In genomic region chr15:91028962-91029361, GRCm38 (mm10) we compare ENCODE assay signal across 14 mouse cellular contexts. TPM values are rescaled to one million over a fixed set of nuclear protein-coding genes. Genes with fewer than 3 reads are reported as not detected.
DNase-seq lines count a peak whose midpoint lies in the region; ATAC-seq and TF ChIP-seq lines count a peak whose summit lies in the region.
"Had no signal": no experiment of that assay in that cellular context is flagged by ENCODE, and none has a peak within 500 bp of the region (broad histone marks: within the 10 kb centered on the region; RNA-seq: fewer than 3 reads in every experiment).

No protein-coding gene starts in this region.

- H3K27me3 ChIP-seq in forebrain, embryonic 12.5 days = no peaks in the 10 kb centered on the region
- no peaks in the 10 kb centered on the region for H3K27me3 ChIP-seq in forebrain, embryonic 11.5 days (ENCODE audit: control insufficient read depth, insufficient read depth, low read length)
- no peaks in the 10 kb centered on the region for H3K27me3 ChIP-seq in lung, embryonic 14.5 days (ENCODE audit: insufficient read depth, low read length)
- H3K27me3 ChIP-seq in forebrain, postnatal 0 days (ENCODE audit: insufficient read depth, low read length) = no peaks in the 10 kb centered on the region
- no peaks in the 10 kb centered on the region for H3K27me3 ChIP-seq in neural tube, embryonic 14.5 days (ENCODE audit: control insufficient read depth, insufficient read depth, low read length)
- H3K27me3 ChIP-seq in kidney, embryonic 14.5 days (ENCODE audit: control insufficient read depth, insufficient read depth, low read length) = no peaks in the 10 kb centered on the region
- H3K27me3 ChIP-seq: megakaryocyte, embryonic 14.5 days had no signal

- no peak for TF ChIP-seq POLR2A in lung, adult 2 months (IDR thresholded peaks at IDR 0.05; ENCODE audit: borderline replicate concordance, extremely low read depth, low read depth, low read length)

- WGBS in forebrain, embryonic 12.5 days = 90% methylated on average over 10 of the region's 10 CpGs
- 92% methylated on average over 10 of the region's 10 CpGs for WGBS in forebrain, embryonic 11.5 days
- 55% methylated on average over 10 of the region's 10 CpGs for WGBS in lung, embryonic 14.5 days
- WGBS in lung, adult 2 months = 55% methylated on average over 10 of the region's 10 CpGs
- 72% methylated on average over 10 of the region's 10 CpGs for WGBS in forebrain, postnatal 0 days
- WGBS in neural tube, embryonic 14.5 days = 80% methylated on average over 10 of the region's 10 CpGs
- 84% methylated on average over 10 of the region's 10 CpGs for WGBS in kidney, embryonic 14.5 days

- no peak for TF ChIP-seq CTCF in lung, embryonic 14.5 days (IDR thresholded peaks at IDR 0.05; ENCODE audit: low read depth)
- TF ChIP-seq CTCF in lung, adult 2 months (IDR thresholded peaks at IDR 0.05; ENCODE audit: insufficient read depth, low read length) = no peak
- no peak for TF ChIP-seq CTCF in forebrain, postnatal 0 days (IDR thresholded peaks at IDR 0.05; ENCODE audit: low read depth)

- no peak for ATAC-seq in forebrain, embryonic 12.5 days (ENCODE audit: low FRiP score)
- ATAC-seq in forebrain, embryonic 11.5 days (replicated peaks; ENCODE audit: low FRiP score) = no peak
- no peak for ATAC-seq in lung, embryonic 14.5 days (ENCODE audit: insufficient read depth)
- ATAC-seq in forebrain, postnatal 0 days = no peak
- ATAC-seq in neural tube, embryonic 14.5 days (ENCODE audit: low read depth) = no peak
- no peak for ATAC-seq in kidney, embryonic 14.5 days (ENCODE audit: low FRiP score, low TSS enrichment)

- DNase-seq in forebrain, embryonic 11.5 days (ENCODE audit: low spot score) = no peak
- peak; percentile 15 for DNase-seq in lung, embryonic 14.5 days
- DNase-seq in lung, adult 2 months = no peak
- no peak for DNase-seq in forebrain, postnatal 0 days
- no peak for DNase-seq in spleen, adult 18-20 months
- DNase-seq: cerebellum, adult 9-11 months; gastrocnemius, postnatal 25 days; kidney, adult 2 months had no signal

- 0 out of 2 replicates have a peak, but pooled peaks cover 7% of the 10 kb centered on the region for H3K9me3 ChIP-seq in forebrain, embryonic 12.5 days
- H3K9me3 ChIP-seq in forebrain, embryonic 11.5 days (ENCODE audit: control insufficient read depth, low read length) = no peaks in the 10 kb centered on the region; the same call in 1 of the 2 replicates
- no peaks in the 10 kb centered on the region for H3K9me3 ChIP-seq in lung, embryonic 14.5 days (ENCODE audit: low read depth, low read length)
- no peaks in the 10 kb centered on the region for H3K9me3 ChIP-seq in forebrain, postnatal 0 days (ENCODE audit: low read length)
- H3K9me3 ChIP-seq in neural tube, embryonic 14.5 days (ENCODE audit: control insufficient read depth, low read length) = no peaks in the 10 kb centered on the region
- H3K9me3 ChIP-seq in kidney, embryonic 14.5 days (ENCODE audit: control insufficient read depth, low read length) = 0 out of 2 replicates have a peak, but pooled peaks cover 2% of the 10 kb centered on the region

- H3K4me2 ChIP-seq in forebrain, embryonic 12.5 days = no peak overlapping the region
- H3K4me2 ChIP-seq in forebrain, embryonic 11.5 days (ENCODE audit: low read depth, low read length, severe bottlenecking) = no peak overlapping the region
- H3K4me2 ChIP-seq in lung, embryonic 14.5 days = peak overlapping the region; percentile 20; the same call in 1 of the 2 replicates
- H3K4me2 ChIP-seq in forebrain, postnatal 0 days (ENCODE audit: low read depth) = no peak overlapping the region
- no peak overlapping the region for H3K4me2 ChIP-seq in neural tube, embryonic 14.5 days (ENCODE audit: low read depth, low read length)
- no peak overlapping the region for H3K4me2 ChIP-seq in kidney, embryonic 14.5 days (replicated peaks; ENCODE audit: low read depth, low read length)

- peaks cover 18% of the 10 kb centered on the region for H3K36me3 ChIP-seq in forebrain, embryonic 12.5 days (replicated peaks)
- no peaks in the 10 kb centered on the region; the same call in 1 of the 2 replicates for H3K36me3 ChIP-seq in forebrain, embryonic 11.5 days (ENCODE audit: control insufficient read depth, insufficient read depth, low read length)
- no peaks in the 10 kb centered on the region for H3K36me3 ChIP-seq in lung, embryonic 14.5 days (ENCODE audit: insufficient read depth)
- no peaks in the 10 kb centered on the region for H3K36me3 ChIP-seq in forebrain, postnatal 0 days (ENCODE audit: insufficient read depth)
- no peaks in the 10 kb centered on the region for H3K36me3 ChIP-seq in neural tube, embryonic 14.5 days (ENCODE audit: control insufficient read depth, insufficient read depth, low read length)
- no peaks in the 10 kb centered on the region for H3K36me3 ChIP-seq in kidney, embryonic 14.5 days (ENCODE audit: control insufficient read depth, insufficient read depth, low read length)

- H3K4me1 ChIP-seq in forebrain, embryonic 12.5 days = peaks cover 9% of the 10 kb centered on the region
- H3K4me1 ChIP-seq in forebrain, embryonic 11.5 days (replicated peaks; ENCODE audit: control insufficient read depth, insufficient read depth, low read length) = no peaks in the 10 kb centered on the region
- no peaks in the 10 kb centered on the region for H3K4me1 ChIP-seq in lung, embryonic 14.5 days (ENCODE audit: insufficient read depth)
- H3K4me1 ChIP-seq in lung, adult 2 months (ENCODE audit: control insufficient read depth, insufficient read depth, low read length) = no peaks in the 10 kb centered on the region
- no peaks in the 10 kb centered on the region for H3K4me1 ChIP-seq in forebrain, postnatal 0 days (ENCODE audit: insufficient read depth)
- H3K4me1 ChIP-seq in neural tube, embryonic 14.5 days (ENCODE audit: control insufficient read depth, insufficient read depth, low read length) = no peaks in the 10 kb centered on the region
- no peaks in the 10 kb centered on the region for H3K4me1 ChIP-seq in kidney, embryonic 14.5 days (ENCODE audit: control insufficient read depth, insufficient read depth, low read length)
- H3K4me1 ChIP-seq: megakaryocyte, embryonic 14.5 days had no signal

- 0 out of 2 replicates have a peak overlapping the region, but pooled peaks have one; percentile 20 for H3K27ac ChIP-seq in forebrain, embryonic 12.5 days
- no peak overlapping the region for H3K27ac ChIP-seq in forebrain, embryonic 11.5 days (ENCODE audit: low read depth, low read length)
- H3K27ac ChIP-seq in lung, embryonic 14.5 days (ENCODE audit: low read depth) = no peak overlapping the region
- peak overlapping the region; percentile 64 for H3K27ac ChIP-seq in forebrain, postnatal 0 days (ENCODE audit: low read depth, low read length)
- peak overlapping the region; percentile 44 for H3K27ac ChIP-seq in neural tube, embryonic 14.5 days (ENCODE audit: low read depth, low read length)
- H3K27ac ChIP-seq in kidney, embryonic 14.5 days (ENCODE audit: low read depth, low read length) = no peak overlapping the region
- H3K27ac ChIP-seq: liver, embryonic 14.5 days had no signal

- no peak overlapping the region for H3K4me3 ChIP-seq in forebrain, embryonic 12.5 days (replicated peaks)
- no peak overlapping the region for H3K4me3 ChIP-seq in forebrain, embryonic 11.5 days (ENCODE audit: low read depth, low read length)
- H3K4me3 ChIP-seq in lung, embryonic 14.5 days (ENCODE audit: low read depth, low read length) = no peak overlapping the region
- no peak overlapping the region for H3K4me3 ChIP-seq in lung, adult 2 months (replicated peaks; ENCODE audit: extremely low read depth, low read depth, low read length)
- H3K4me3 ChIP-seq in forebrain, postnatal 0 days (ENCODE audit: low read depth, low read length) = no peak overlapping the region
- H3K4me3 ChIP-seq in neural tube, embryonic 14.5 days (ENCODE audit: low read depth, low read length) = no peak overlapping the region
- no peak overlapping the region for H3K4me3 ChIP-seq in kidney, embryonic 14.5 days (ENCODE audit: low read length)
- H3K4me3 ChIP-seq: megakaryocyte, embryonic 14.5 days had no signal

- H3K9ac ChIP-seq in forebrain, embryonic 12.5 days = no peak overlapping the region
- no peak overlapping the region for H3K9ac ChIP-seq in forebrain, embryonic 11.5 days (ENCODE audit: low read length)
- no peak overlapping the region for H3K9ac ChIP-seq in lung, embryonic 14.5 days
- no peak overlapping the region for H3K9ac ChIP-seq in forebrain, postnatal 0 days
- H3K9ac ChIP-seq in neural tube, embryonic 14.5 days (replicated peaks; ENCODE audit: low read depth, low read length) = no peak overlapping the region
- no peak overlapping the region for H3K9ac ChIP-seq in kidney, embryonic 14.5 days (ENCODE audit: low read depth, low read length)
- H3K9ac ChIP-seq: liver, embryonic 14.5 days had no signal

RNA-seq across cellular contexts. Expression of gene Kif21a, which starts 20.8 kb away (rescaled TPM):
- 49.5 and 49.6 TPM in 2 replicates for polyA plus RNA-seq in forebrain, embryonic 12.5 days (2016; fragmentation: Nextera tagmentation; extraction: Ambion mirVana)
- 45.3 and 48.8 TPM in 2 replicates for polyA plus RNA-seq in forebrain, embryonic 11.5 days (2014; fragmentation: Nextera tagmentation; extraction: Ambion mirVana)
- 6.7 and 7.5 TPM in 2 replicates for polyA plus RNA-seq in lung, embryonic 14.5 days (2014; fragmentation: Nextera tagmentation; extraction: Ambion mirVana)
- 5.8 and 8.4 TPM in 2 replicates for polyA plus RNA-seq in lung, adult 2 months (2012; rRNA removed)
- 44.8 and 56.8 TPM in 2 replicates for total RNA-seq in forebrain, postnatal 0 days (2014; rRNA removed)
- 15.8 and 24.5 TPM in 2 replicates for polyA plus RNA-seq in forebrain, postnatal 0 days (2015; fragmentation: Nextera tagmentation; extraction: Ambion mirVana)
- 55.7 and 59.3 TPM in 2 replicates for polyA plus RNA-seq in neural tube, embryonic 14.5 days (2014; fragmentation: Nextera tagmentation; extraction: Ambion mirVana)
- polyA plus RNA-seq in kidney, embryonic 14.5 days (2014; fragmentation: Nextera tagmentation; extraction: Ambion mirVana) = 5.3 and 8.1 TPM in 2 replicates
- total RNA-seq: MEL had no signal

Comparison
In these comparisons a context has a peak if more than half of its experiments do, and no peak if none do; other contexts are left out.
1. H3K27ac ChIP-seq: peak in forebrain, embryonic 12.5 days (single experiment), forebrain, postnatal 0 days (single experiment) and neural tube, embryonic 14.5 days (single experiment); none in forebrain, embryonic 11.5 days (single experiment), lung, embryonic 14.5 days (single experiment) and kidney, embryonic 14.5 days (single experiment).